Mouse (Mus musculus): Measurements from ENCODE around the gene Ksr2. TPM values are rescaled to one million over a fixed set of nuclear protein-coding genes. Genes with fewer than 3 reads are reported as not detected.
A peak's percentile ranks its signal among the peaks of the same experiment; 100 is the strongest.

Ksr2 gene
- polyA plus RNA-seq, 1 experiment from 2014 or later: 0.16 TPM

GRCm38 (mm10) chr5:117486092-117486491, 72.3 kb downstream of the Ksr2 start:
- WGBS: 53% methylated on average over 7 of the region's 7 CpGs
- H3K9ac ChIP-seq (ENCODE audit: low read length): no peak overlapping the region
- H3K4me1 ChIP-seq (replicated peaks; ENCODE audit: control insufficient read depth, insufficient read depth): no peaks in the 10 kb centered on the region
- H3K4me2 ChIP-seq (replicated peaks; ENCODE audit: low read depth): no peak overlapping the region
- H3K4me3 ChIP-seq (ENCODE audit: low read depth, low read length): no peak overlapping the region
- no peak overlapping the region for H3K27ac ChIP-seq (replicated peaks)
- H3K9me3 ChIP-seq (ENCODE audit: control insufficient read depth, low read length): no peaks in the 10 kb centered on the region
- DNase-seq (ENCODE audit: low spot score) (no peak), ATAC-seq (ENCODE audit: low FRiP score, low TSS enrichment) (no peak)
- H3K36me3 ChIP-seq (ENCODE audit: control insufficient read depth, insufficient read depth, low read length): no peaks in the 10 kb centered on the region
- no peaks in the 10 kb centered on the region for H3K27me3 ChIP-seq (ENCODE audit: control insufficient read depth, insufficient read depth, low read length)
- TF ChIP-seq EP300 (optimal IDR thresholded peaks at IDR 0.05): no peak
- TF ChIP-seq CTCF (IDR thresholded peaks at IDR 0.05; ENCODE audit: low read depth): no peak

DNA sequence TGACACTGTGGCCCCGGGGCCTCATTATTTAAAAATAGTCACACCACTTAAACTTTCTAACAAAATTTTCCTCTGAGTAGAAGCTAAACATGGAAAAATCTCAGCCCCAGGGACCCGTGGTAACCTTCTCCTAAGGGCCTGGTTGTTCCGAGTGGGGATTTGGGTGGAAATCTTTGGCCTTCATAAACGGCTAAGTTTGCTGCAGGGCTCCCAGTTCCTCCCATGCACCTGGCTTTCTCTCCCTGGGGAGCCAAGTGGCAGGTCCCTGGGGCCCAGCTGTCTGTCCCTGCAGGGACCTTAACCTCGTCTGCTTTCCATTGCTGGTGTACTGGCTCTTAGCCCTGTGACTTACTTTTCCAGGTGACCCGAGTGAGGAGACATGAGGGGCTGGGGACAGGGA, 74.4 kb downstream of the Ksr2 start:
- ATAC-seq (ENCODE audit: low FRiP score, low TSS enrichment) (no peak), DNase-seq (ENCODE audit: low spot score) (no peak)
- WGBS: 82% methylated on average over 6 of the region's 6 CpGs
- Histone ChIP-seq H3K27ac (replicated peaks) (no peak overlapping the region), H3K4me2 (replicated peaks; ENCODE audit: low read depth) (no peak overlapping the region), H3K36me3 (ENCODE audit: control insufficient read depth, insufficient read depth, low read length) (no peaks in the 10 kb centered on the region), H3K9me3 (ENCODE audit: control insufficient read depth, low read length) (no peaks in the 10 kb centered on the region), H3K27me3 (ENCODE audit: control insufficient read depth, insufficient read depth, low read length) (no peaks in the 10 kb centered on the region), H3K9ac (ENCODE audit: low read length) (no peak overlapping the region), H3K4me3 (ENCODE audit: low read depth, low read length) (no peak overlapping the region), H3K4me1 (replicated peaks; ENCODE audit: control insufficient read depth, insufficient read depth) (no peaks in the 10 kb centered on the region)
- TF ChIP-seq CTCF (IDR thresholded peaks at IDR 0.05; ENCODE audit: low read depth): no peak
- TF ChIP-seq EP300 (optimal IDR thresholded peaks at IDR 0.05): no peak

DNA sequence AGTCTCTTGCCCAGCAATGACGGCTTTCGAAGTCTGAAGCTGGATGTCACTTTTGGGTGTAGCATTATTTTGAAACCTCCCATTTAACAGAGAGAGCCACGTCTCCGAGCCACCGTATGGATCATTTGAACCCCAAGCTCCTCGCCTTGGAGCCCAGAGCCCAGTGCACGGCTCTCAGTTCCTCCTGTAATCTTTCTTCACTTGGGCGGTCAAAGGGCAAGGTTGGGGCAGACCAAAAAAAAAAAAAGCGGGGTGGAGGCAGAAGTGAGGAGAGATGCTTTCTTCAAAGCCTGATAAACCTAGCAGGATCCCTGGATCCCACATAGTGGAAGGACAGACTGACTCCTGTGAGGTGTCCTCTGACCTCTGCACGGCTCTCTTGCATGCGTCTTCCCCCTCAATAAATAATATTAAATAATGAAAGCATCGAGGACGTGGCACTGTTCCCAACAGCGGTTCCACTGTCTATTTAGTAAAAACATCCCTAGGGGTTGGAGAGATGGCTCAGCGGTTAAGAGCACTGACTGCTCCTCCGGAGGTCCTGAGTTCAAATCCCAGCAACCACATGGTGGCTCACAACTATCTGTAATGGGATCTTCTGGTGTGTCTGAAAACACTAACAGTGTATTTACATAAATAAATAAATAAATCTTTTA, 75.0 kb downstream of the Ksr2 start:
- H3K4me3 ChIP-seq (ENCODE audit: low read depth, low read length): no peak overlapping the region
- H3K9ac ChIP-seq (ENCODE audit: low read length): no peak overlapping the region
- WGBS: 84% methylated on average over 16 of the region's 16 CpGs
- H3K36me3 ChIP-seq (ENCODE audit: control insufficient read depth, insufficient read depth, low read length): no peaks in the 10 kb centered on the region
- DNase-seq (ENCODE audit: low spot score) (no peak), ATAC-seq (ENCODE audit: low FRiP score, low TSS enrichment) (no peak)
- no peaks in the 10 kb centered on the region for H3K4me1 ChIP-seq (replicated peaks; ENCODE audit: control insufficient read depth, insufficient read depth)
- TF ChIP-seq EP300 (optimal IDR thresholded peaks at IDR 0.05) (no peak), CTCF (IDR thresholded peaks at IDR 0.05; ENCODE audit: low read depth) (no peak)
- no peaks in the 10 kb centered on the region for H3K27me3 ChIP-seq (ENCODE audit: control insufficient read depth, insufficient read depth, low read length)
- H3K4me2 ChIP-seq (replicated peaks; ENCODE audit: low read depth): no peak overlapping the region
- no peaks in the 10 kb centered on the region for H3K9me3 ChIP-seq (ENCODE audit: control insufficient read depth, low read length)
- no peak overlapping the region for H3K27ac ChIP-seq (replicated peaks)

DNA sequence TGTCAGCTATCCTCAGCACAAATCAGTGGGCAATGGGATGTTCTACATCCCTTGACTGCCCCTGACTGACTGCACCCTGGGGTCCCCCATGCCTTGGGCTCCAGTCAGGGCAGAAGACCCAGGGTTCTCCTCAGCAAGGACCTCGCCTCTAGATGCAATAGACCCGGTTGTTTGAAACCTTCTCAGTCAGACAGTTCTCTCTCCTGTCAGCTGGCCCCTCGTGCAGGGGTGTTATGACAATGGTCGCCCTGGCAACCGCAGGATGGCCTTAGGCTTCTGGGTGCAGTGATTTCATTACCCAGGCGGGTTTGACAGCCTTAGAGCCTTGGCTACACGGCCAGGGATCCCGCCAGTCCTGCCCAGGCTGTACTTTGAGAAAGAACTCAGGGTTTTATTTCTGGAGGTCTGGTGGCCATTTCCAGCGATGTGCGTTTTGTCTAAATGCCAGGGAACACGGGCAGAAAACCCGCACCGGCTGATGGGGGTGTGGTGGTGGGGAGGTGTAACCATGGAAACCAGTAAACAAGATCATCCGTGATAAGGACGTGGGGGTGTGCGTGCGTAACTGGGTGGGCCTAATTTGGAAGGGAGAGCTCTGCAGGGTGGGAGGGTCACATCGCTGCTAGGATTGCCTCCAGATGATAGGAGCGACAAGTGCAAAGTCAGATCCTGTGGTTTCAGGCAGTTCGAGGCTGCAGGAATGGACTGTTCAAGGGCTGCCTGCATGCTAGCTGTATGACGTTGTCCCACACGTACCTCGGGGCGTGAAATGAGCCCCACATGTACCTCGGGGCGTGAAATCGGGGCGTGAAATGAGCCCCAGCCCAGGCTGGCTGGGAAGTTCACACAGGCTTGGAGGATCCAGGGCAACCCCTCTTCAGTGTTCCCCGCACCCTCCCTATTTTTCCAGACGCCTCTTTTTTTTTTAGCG, 79.4 kb downstream of the Ksr2 start:
- ATAC-seq (ENCODE audit: low FRiP score, low TSS enrichment) (peak; percentile 38; the same call in 1 of the 2 replicates), DNase-seq (ENCODE audit: low spot score) (peak; percentile 21)
- 21% methylated on average over 31 of the region's 31 CpGs for WGBS
- Histone ChIP-seq H3K27ac (replicated peaks) (no peak overlapping the region), H3K4me2 (replicated peaks; ENCODE audit: low read depth) (no peak overlapping the region; the same call in 1 of the 2 replicates), H3K4me3 (ENCODE audit: low read depth, low read length) (no peak overlapping the region), H3K36me3 (ENCODE audit: control insufficient read depth, insufficient read depth, low read length) (no peaks in the 10 kb centered on the region), H3K9me3 (ENCODE audit: control insufficient read depth, low read length) (no peaks in the 10 kb centered on the region), H3K9ac (ENCODE audit: low read length) (no peak overlapping the region), H3K4me1 (replicated peaks; ENCODE audit: control insufficient read depth, insufficient read depth) (no peaks in the 10 kb centered on the region), H3K27me3 (ENCODE audit: control insufficient read depth, insufficient read depth, low read length) (no peaks in the 10 kb centered on the region)
- TF ChIP-seq EP300 (optimal IDR thresholded peaks at IDR 0.05) (no peak), CTCF (IDR thresholded peaks at IDR 0.05; ENCODE audit: low read depth) (no peak)

- H3K27me3 ChIP-seq (ENCODE audit: control insufficient read depth, insufficient read depth, low read length): no peaks in the 10 kb centered on the region
- no peak overlapping the region for H3K9ac ChIP-seq (ENCODE audit: low read length)
- TF ChIP-seq CTCF (IDR thresholded peaks at IDR 0.05; ENCODE audit: low read depth): peak; percentile 90
- TF ChIP-seq EP300 (optimal IDR thresholded peaks at IDR 0.05): no peak
- WGBS: 21% methylated on average over 7 of the region's 7 CpGs
- peak; percentile 47 for ATAC-seq (ENCODE audit: low FRiP score, low TSS enrichment)
- H3K4me3 ChIP-seq (ENCODE audit: low read depth, low read length): no peak overlapping the region
- H3K4me1 ChIP-seq (replicated peaks; ENCODE audit: control insufficient read depth, insufficient read depth): no peaks in the 10 kb centered on the region
- no peaks in the 10 kb centered on the region for H3K36me3 ChIP-seq (ENCODE audit: control insufficient read depth, insufficient read depth, low read length)
- no peaks in the 10 kb centered on the region for H3K9me3 ChIP-seq (ENCODE audit: control insufficient read depth, low read length)
- DNase-seq (ENCODE audit: low spot score): peak; percentile 69
- H3K27ac ChIP-seq (replicated peaks): no peak overlapping the region
- no peak overlapping the region for H3K4me2 ChIP-seq (replicated peaks; ENCODE audit: low read depth)
Observed at GRCm38 (mm10) chr5:117493947-117494346, 80.1 kb downstream of the Ksr2 start.

DNA sequence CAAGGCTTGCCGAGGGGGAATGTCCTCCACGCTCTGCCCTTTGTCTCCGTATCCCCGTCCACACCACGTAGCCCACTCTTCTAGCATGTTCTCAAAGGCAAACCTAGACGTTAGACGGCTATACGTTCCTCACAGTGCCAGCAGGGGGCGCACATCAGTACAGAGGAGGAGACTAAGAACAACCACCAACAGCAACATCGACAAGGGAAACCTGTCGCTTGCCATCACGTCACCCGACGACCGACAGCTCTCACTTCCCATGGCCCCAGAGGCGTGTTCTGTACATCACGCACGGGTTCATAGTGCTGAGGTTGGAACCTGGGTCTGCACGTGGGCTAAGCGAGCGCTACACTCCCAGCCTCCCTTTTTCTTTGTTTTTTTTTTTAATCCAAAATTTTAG, 83.3 kb downstream of the Ksr2 start:
- H3K36me3 ChIP-seq (ENCODE audit: control insufficient read depth, insufficient read depth, low read length): no peaks in the 10 kb centered on the region
- TF ChIP-seq CTCF (IDR thresholded peaks at IDR 0.05; ENCODE audit: low read depth) (peak; percentile 70), EP300 (optimal IDR thresholded peaks at IDR 0.05) (no peak)
- H3K4me3 ChIP-seq (ENCODE audit: low read depth, low read length): no peak overlapping the region
- ATAC-seq (ENCODE audit: low FRiP score, low TSS enrichment): no peak
- H3K9ac ChIP-seq (ENCODE audit: low read length): no peak overlapping the region
- H3K27me3 ChIP-seq (ENCODE audit: control insufficient read depth, insufficient read depth, low read length): no peaks in the 10 kb centered on the region
- H3K4me2 ChIP-seq (replicated peaks; ENCODE audit: low read depth): no peak overlapping the region
- H3K4me1 ChIP-seq (replicated peaks; ENCODE audit: control insufficient read depth, insufficient read depth): no peaks in the 10 kb centered on the region
- no peak overlapping the region for H3K27ac ChIP-seq (replicated peaks)
- no peak for DNase-seq (ENCODE audit: low spot score)
- 60% methylated on average over 21 of the region's 21 CpGs for WGBS
- no peaks in the 10 kb centered on the region for H3K9me3 ChIP-seq (ENCODE audit: control insufficient read depth, low read length)
